Mouse (Mus musculus): ENCODE measurements at regions not wholly inside any gene's neighbourhood (a gene's known extent, or its start where the extent isn't known, plus 50 kb on each side); places are given as distances from the start of the nearest gene placed in this dataset.

DNA sequence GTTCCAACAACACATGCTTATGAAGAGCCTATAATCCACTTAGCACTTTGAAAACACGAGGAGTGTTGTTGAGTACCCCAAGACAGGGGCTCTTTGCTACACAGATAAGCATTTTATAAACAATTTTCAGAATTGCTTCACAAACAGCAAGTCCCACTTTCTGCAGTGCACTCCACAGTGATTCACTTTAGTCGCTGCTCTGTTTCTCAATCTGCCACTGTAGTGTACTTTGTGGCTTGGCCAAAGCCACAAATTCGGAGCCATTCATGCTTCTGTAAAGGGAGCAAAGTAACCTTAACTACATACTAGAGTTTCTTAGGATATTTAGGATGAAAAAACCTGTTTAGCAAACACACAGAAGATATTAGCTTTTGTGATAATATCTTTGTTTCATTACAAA lies 1226.5 kb upstream of the Luzp2 start:
- DNase-seq (ENCODE audit: low spot score in 2 of 2): peak in 1 of 2 experiments; percentile 2

Measured in layer of hippocampus, adult 18-20 months (tissue).